Mouse (Mus musculus): ENCODE measurements around the gene Spem1.
"Not testable (repeated sequence)": the region's sequence is repeated elsewhere in the genome, so short reads cannot be mapped to it uniquely, and the experiment has no call there.

Gene Spem1

DNA sequence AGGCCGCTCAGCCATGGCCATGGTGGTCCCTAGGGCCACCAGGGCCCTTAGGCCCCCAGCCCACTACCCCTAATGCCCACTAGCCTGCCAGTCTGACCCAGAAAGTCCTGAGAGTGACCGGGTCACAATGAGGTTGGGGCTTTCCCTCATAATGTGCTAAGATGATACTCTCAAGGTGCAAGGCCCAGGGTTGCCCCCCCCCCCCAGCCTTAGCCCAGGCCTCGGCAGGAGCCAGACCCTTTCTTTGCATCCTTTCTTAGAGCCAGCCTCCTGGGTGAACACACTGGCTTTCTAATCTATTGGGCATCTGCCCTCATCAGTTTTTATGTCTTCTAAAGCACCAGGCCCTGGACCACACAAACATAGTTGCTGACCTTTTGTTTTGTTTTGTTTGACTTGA is at the start of gene Spem1:
Gene Spem1, minus strand, starts transcription at position 101 of the 400 bp plus-strand sequence.
- DNase-seq (ENCODE audit: low read depth in 1 of 2, low spot score in 2 of 2) = no peak

DNA sequence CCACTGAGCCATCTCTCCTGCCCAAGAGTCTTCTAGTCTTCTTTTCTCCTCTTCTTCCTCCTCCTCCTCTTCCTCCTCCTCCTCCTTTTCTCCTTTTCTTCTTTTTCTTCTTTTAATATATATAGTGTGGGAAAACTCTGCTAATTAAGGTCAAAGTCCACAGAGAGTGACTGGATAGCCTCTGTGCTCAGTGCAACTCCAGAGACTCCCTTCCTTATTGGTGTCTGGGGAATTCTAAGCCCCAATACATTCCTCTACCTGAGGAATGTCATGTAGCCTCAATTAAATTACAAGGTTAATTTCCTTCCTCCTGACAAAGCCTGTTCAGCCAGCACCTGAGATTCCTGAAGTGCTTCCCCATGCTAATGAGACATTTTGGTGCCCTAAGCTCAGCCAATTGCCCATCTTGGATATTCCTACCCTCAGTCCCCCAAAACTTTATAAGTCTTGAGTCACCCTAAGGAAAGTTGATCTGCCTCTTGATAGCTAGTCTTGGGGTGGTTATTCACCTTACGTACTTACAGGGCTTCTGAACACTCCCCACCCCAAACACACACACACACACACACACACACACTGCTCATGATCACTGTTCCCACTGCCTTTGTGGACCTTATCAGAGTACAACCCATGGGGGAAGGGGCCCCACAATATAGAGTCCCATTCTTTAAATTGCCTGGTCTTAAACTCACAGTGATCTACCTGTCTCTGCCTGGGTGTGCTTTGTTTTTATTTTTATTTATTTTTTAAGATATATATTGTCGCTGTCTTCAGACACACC is 48.5 kb upstream of the Spem1 start:
- DNase-seq (ENCODE audit: low read depth in 1 of 2, low spot score in 2 of 2) = no peak

DNA sequence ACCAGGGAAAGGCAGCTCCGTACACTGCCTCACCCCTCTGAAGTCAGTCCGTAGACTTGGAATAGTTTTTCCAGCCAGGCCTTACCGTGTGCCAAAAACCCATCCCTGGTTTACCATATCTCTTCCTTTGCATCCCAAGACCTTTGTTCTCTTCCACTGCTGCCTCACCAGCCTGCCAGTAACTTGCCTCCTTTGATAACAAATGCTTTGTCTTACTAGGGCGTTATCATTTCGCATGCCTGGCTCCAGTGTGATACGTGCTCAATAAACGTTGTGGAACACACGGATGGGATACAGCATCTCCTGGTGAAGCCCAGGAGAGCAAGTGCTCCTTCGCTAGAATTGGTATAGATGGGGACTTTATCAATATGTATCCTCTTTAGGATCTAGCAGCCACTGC is 45.4 kb upstream of the Spem1 start:
- DNase-seq (ENCODE audit: low read depth in 1 of 2, low spot score in 2 of 2) = no peak

DNA sequence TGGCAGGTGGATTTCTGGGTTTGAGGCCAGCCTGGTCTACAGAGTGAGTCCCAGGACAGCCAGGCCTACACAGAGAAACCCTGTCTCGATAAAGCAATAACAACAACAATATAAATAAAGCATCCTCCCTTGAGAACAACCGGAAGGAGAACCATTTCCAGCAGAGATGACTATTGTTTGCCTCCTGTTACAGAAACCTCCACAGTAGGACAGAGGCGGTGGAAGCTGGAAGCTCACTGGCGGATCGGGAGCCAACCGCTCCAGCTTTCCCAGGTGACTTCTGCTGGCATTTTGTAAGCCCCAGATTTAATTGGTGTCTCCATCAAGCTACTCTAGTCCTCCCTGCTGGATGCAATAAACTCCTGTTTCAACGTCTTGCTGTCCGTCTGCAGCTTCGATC is 43.6 kb upstream of the Spem1 start:
- DNase-seq (ENCODE audit: low read depth in 1 of 2, low spot score in 2 of 2) = no peak

DNA sequence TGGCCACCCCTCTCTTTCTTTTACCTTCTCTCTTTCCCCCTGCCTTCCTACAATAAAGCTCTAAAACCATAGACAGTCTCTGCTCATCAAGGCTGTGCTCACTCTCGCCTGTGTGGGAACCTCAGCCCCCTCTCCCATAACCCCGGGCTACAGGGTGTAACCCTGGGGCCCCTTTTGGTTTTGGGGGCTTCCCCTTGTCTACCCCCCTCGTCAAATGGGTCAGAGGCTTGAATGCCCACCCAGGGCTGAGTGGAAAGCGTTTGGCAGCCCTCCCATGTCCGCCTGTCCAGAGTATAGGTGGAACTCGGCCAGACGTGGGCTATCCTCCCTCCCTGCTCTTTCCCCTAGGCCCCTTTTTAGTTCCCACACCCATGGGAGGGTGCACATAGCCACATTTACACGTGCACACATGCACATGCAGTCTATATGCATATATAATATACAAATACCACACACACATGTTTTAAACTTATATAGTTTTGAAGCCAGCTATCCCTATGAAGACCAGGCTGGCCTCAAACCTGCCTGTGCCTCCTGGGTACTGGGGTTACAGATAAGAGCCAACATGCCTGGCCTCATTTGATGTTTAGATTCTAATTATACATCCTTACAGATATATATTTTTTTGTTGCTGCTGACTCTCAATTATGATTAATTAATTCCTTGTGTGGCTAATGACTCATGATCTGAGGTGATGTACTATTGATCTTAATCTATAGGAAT is 42.3 kb upstream of the Spem1 start:
- DNase-seq (ENCODE audit: low read depth in 1 of 2, low spot score in 2 of 2) = no peak

DNA sequence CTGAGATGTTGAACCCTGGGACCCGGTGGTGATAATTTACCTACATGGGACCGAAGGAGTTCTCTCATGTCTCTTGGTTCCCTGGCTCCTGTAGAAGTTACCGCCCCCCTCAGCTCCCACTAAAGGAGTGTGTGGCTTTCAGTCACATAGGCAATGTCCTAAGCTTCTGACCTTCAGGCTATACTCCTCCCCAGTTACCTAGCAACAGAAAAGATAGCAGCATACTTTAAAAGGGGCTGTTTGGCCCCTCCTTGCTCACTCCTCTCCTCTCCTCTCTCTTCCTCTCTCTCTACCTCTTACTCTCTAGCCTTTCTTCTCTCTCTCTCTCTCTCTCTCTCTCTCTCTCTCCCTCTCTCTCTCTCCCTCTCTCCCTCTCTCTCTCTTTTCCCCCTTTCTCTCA is 41.7 kb upstream of the Spem1 start:
- not testable (repeated sequence) for DNase-seq (ENCODE audit: low read depth in 1 of 2, low spot score in 2 of 2)

DNA sequence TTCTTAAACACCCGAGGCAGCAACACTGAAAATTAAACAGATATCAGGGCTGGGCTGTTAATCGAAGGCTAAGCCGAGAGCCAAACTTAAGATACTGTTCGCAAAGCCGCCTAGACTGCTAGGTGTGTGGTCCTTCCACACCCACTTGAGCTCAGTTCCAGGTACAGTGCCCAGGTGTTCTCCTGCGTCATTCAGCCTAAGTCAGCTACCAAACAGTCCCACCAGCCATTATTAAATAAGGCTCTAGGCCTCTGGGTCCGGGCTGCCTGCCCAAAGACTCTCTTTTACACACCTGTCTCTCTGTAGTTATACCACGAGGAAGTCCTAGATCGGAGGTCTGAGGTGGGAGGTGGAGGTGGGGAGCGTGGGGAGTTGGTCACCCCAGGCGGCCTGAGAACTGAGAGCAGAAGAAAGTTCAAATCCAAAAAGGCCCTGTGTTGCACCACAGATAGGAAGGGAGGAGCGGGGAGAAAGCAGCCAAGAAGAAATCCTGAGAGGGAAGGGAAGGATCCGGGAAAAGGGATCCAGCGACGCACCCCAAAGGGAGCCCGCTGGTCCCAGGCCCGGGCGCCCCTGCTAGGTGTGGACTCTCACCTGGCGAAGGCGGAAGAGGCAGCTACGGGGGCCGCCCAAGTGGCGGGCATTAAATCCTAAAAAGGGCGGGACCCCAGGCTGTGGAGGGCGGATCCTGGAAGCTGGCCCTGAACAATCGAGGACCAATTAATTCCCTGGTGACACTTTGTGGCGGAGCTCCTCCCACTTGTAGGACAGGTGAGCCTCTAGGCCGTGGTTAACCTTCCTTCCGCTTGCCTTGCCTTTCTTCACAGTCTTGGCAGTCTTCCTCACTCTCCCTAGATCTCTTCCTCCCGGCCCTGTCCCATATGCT is 36.4 kb upstream of the Spem1 start, which contains the start of gene Tnk1:
Gene Tnk1, minus strand, starts transcription at position 618 of the 886 bp plus-strand sequence.
- DNase-seq (ENCODE audit: low read depth in 1 of 2, low spot score in 2 of 2) = no peak

DNA sequence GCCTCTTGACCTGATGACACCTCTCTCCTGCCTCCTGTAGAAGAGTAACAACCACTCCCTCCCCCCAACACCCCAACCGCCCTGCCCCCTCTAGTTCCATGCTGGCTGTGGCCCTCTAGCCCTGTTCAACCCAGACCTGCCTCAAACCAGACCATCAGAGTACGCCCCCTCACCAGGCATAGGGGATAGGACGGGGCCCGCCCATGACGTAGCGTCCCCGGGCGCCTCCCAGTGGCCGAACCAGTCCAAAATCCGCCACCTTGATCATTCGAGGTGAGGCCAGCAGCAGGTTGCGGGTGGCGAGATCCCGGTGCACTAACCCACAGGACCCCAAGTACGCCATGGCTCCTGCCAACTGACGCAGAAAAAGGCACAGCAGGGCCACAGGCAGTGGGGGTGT is 33.4 kb upstream of the Spem1 start:
- DNase-seq (ENCODE audit: low read depth in 1 of 2, low spot score in 2 of 2) = no peak

DNA sequence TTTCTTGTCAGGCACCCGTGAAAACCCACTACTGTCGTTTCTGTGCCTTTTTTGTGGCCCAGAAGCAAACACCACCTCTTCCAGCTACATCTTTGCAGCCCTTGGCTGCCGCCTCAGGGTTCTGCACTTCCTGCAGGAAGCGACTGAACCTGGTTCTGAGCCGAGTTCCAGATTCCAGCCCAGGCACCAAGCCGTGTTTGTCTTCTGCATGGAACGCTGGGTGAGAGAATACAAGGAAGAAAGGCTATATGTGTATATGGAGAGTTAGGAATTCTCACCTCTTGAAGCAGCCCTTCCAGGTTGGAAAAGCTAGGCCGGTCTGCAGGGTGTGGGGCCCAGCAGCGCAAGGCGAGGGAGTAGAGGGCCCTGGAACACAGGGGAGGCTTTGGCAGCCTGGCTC is 32.7 kb upstream of the Spem1 start:
- DNase-seq (ENCODE audit: low read depth in 1 of 2, low spot score in 2 of 2) = no peak

DNA sequence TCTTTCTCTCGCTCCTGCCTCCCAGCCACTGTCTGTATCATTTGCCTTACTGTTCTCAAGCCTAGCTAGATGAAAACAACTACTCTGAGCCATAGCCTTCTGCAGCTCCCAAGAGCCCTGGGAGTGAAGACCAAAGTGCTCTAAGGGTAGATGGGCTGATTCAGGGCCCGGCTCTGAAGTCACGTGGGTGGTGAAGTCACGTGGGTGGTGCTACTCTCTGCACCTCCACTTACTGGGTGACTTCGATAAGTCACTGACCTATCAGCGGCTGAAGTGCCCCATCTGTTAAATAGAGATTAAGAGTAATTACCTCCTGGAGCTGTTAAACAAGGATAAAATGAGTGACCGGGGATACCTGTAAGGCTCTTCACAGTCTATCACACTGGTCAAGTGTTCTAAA is 32.0 kb upstream of the Spem1 start:
- no peak for DNase-seq (ENCODE audit: low read depth in 1 of 2, low spot score in 2 of 2)

DNA sequence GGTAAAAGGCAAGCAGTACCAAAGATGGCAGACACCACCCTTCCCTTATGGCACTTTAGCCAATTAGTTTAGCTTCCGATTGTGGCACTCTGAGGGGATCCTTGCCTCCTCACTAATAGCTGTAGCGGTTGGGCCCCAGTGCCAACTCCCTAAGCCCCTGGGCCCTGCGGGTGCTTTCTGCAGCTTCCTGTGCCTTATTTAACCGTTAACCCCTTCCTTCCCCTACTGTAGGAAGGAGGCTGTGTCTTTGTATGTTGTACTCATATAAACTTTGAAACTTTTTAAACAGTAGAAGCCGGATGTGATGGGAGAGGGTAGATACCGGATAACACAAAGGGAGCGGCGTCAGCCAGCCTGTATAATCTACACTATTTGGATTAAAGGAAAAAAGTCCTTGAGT is 28.8 kb upstream of the Spem1 start:
- DNase-seq (ENCODE audit: low read depth in 1 of 2, low spot score in 2 of 2) = no peak

DNA sequence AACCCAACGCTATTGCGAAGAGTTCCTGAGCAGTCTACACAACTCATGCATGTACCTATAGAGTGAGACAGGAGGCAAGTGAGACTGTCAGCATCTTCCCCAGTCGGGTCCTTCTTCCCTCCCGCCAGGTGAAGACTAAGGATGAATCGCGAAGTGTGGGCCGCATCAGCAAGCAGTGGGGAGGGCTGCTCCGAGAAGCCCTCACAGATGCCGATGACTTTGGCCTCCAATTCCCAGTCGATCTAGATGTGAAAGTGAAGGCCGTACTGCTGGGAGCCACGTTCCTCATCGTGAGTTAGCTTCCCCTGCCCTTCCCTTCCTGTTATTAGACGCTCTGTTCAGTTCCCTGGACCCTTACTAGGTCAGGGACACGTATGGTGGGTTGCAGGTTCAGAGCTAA is 27.9 kb upstream of the Spem1 start:
- DNase-seq (ENCODE audit: low read depth in 1 of 2, low spot score in 2 of 2) = no peak

DNA sequence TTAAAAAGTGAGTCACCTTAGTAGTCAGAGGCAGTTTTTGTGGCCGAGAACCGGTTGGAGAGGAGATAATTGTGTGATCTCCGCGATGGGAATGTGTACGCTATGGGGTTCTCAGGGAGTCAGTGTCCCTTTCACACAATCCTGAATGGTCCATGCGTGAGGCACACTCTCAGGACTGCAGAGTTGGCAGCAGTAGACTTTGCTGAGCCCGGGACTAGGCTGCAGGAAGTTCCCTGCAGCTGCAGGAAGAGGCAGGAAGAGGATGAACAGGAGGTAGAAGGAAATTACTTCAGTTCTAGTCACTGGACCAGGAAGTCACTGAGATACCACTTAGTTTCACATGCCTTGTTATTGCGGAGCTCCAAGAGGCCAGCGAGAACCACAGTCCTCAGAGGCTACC is 27.1 kb upstream of the Spem1 start:
- no peak for DNase-seq (ENCODE audit: low read depth in 1 of 2, low spot score in 2 of 2)

DNA sequence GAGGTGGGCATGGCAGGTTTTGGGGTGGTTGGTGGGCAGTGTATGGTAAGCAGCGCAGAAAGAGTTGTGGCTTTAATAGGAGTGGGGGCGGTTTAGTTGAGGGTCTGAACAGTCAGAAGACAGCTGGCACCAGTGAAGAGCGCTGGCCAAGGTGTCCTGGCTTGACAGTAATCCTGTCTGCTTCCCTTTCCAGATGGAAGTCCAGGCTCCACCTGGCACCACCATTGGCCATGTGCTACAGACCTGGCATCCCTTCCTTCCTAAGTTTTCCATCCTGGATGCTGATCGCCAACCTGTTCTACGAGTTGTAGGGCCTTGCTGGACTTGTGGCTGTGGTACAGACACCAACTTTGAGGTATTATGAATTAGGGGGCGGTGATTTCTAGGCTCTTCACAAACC is 26.0 kb upstream of the Spem1 start:
- no peak for DNase-seq (ENCODE audit: low read depth in 1 of 2, low spot score in 2 of 2)

DNA sequence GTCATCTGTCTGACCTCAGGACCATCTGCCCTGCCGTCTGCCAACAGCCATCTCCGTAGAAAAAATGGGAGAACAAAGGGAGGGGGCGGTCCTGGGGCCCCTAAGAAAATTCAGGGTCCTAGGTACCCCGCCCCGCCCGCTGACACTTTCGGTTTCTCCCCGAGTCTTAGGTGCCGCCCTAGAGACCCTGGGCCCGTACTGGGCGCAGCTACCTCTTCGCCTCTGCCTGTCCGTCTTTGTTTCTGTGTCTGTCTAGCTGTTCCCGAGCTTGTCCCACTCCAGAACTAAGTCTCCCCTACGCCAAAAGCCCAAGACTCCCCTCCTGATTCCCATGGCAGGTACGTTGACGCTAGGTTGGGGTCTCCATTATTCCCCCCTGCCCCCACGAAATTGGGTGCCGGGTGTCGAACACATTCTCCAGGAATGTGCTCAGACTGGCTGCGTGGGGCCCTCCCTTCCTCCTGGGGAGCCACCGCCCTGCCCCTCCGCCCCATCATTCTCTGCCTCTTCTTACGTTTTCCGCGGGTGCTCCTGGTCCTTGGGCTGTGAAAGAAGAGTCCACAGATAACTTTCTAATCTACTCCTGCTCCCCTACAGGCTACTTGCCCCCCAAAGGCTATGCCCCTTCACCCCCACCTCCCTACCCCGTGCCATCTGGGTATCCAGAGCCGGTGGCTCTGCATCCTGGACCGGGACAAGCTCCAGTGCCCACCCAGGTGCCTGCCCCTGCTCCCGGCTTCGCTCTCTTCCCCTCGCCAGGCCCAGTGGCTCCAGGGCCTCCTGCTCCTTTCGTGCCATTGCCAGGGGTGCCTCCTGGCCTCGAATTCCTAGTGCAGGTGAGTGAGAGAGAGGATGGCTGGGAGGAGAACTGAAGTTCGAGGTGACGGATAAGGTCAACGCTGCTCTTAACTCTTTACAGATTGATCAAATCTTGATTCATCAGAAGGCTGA is 25.0 kb upstream of the Spem1 start:
- no peak for DNase-seq (ENCODE audit: low read depth in 1 of 2, low spot score in 2 of 2)

DNA sequence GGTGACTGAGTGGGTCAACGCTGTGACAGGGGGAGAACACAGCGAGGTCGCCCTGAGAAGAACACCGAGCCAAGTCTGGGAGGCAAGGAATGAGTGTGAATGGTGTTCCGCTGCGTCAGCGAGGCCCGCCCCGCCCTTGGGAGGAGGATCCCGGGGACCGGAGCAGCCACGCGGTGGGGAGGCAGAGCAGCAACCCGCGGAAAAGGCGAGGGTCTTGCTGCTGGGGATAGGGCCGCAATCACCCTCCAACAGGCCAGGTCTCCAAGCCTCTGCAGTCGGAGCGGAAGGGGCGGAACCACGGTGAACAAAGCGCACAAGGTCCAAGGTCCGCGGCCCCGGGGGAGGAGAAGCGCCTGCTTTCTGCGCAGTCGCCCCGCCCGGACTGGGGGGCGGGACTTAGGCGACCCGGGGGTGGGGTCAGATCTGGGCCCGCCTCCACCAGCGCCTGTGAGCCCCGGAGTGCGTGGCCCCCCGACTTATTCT is 24.3 kb upstream of the Spem1 start, which contains the start of gene Plscr3:
Gene Plscr3, plus strand, starts transcription at position 179 of the 483 bp plus-strand sequence.
- peak; percentile 45 to 81 for DNase-seq (ENCODE audit: low read depth in 1 of 2, low spot score in 2 of 2)

DNA sequence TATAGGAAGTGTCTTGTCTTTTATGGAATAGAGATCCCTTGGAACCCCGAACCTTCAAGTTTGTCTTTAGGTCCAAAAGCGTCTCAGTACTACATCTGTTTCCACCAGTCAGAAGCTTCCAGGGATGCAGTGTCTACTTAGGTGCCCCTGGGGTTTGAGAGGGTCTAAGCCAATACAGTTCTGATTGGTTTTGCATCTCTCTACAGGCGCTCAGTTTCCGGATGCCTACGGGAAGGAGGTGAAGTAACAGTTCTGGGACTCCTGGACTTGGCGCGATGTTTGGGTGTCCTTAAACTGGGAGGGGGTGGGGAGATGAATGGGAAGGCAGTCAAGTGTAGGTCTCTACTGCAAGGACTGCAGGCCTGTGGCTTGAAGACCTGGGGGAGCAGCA is 16.7 kb upstream of the Spem1 start:
- no peak for DNase-seq (ENCODE audit: low read depth in 1 of 2, low spot score in 2 of 2)

DNA sequence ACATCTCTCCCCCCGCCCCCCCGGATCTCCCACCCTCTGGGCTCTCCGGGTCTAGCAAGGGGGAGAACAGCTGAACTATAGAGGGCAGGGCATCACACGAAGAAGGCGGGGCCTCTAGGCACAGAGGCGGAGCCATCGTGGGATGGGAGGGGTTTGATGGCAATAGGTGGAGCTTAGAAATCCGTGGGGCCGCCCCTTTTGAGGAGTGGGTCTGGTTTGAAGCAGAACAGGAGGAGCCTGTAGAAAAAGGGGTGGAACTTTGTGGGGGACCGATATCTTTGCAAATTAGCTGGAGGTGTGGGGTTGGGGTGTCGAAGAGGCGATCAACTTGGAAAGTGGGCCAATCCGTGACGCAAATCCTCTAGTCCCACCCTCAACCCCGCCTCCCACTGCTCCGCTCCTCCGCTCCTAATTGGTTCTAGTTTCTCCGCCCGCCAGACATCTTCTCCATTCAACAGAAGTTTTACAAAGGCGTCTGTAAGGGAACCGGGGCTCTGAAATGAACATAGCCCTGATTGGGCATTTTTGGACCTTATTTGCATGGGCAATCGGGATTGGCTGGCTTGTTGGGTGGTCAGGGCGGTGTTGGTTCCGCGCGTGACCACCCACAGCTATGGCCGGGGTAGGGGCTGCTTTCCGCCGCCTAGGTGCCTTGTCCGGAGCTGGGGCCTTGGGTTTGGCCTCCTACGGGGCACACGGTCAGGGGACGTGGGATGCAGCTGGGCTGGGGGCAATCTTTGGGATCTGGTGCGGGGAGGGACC is 16.2 kb upstream of the Spem1 start, which contains the start of gene Tmem256:
Gene Tmem256, plus strand, starts transcription at position 563 of the 762 bp plus-strand sequence.
- peak; percentile 90 to 91 for DNase-seq (ENCODE audit: low read depth in 1 of 2, low spot score in 2 of 2)

DNA sequence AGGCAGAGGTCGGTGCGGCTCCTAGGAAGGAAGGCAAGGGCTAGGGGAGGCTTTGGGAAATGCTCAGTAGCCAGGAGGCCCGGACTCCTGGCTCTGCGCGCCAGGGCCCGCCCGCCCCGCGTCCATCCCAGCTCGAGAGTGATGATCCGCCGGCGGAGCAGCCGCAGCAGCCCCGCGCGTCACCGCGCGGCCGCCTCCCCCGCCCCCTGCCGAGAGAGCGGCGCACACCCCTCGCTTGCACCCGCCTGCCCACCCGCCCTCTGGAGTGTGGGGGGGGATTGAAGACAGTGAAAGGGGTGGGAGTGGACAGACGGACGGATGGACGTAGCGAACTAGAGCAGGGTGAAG is 15.6 kb upstream of the Spem1 start, which contains the start of gene Nlgn2:
Gene Nlgn2, minus strand, starts transcription at position 181 of the 348 bp plus-strand sequence.
- DNase-seq (ENCODE audit: low read depth in 1 of 2, low spot score in 2 of 2) = no peak
